Mouse (Mus musculus) cerebellum, adult 9-11 months (tissue): ENCODE measurements around the gene Olfr275.
A peak's percentile ranks its signal among the peaks of the same experiment; 100 is the strongest.
"Not testable (repeated sequence)": the region's sequence is repeated elsewhere in the genome, so short reads cannot be mapped to it uniquely, and the experiment has no call there.

Source experiments
- DNase-seq: peaks from one replicate; pipeline ENCODE4 v3.0.0; 2022

The Olfr275 gene

DNA sequence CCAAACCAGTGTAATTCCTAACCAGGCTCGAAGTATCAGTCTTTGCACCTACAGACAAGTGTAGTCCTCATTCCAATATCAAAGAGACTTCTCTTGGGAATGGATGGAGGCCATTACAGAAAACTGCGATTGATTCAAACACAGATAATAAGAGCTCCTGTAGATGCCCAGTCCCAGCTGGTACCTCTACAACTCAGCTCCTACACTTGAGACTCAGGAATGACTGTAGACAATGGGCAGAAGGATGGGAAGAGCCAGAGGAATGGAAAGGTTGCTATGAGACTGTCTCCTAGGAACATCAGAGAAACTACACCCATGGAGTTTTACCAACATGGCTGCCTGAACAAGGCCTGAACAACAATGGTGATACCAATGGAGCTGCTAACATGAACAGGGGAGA lies at the start of gene Olfr275:
TSS of gene Olfr275 (plus strand) at position 301 of the 400 bp plus-strand sequence.
- DNase-seq, result no peak

DNA sequence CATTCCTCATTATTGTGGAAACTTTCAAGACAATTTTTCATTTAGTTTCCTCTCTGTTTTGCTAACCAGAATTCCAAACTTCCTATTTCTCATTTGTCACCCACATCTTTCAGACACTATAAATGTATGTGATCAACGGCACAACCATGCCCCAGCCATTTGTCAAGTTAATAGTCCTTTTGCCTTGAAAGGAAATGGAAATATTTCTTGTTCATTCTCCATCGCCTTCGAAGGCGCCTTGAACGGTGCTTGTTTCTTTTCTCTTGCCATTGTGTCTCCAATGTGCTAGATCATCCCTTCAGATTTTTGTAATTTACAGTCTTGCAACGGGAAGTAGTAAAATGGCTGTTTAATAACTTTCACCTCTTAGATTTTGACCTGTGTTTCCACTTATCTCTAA lies 48.8 kb upstream of the Olfr275 start:
- DNase-seq, result no peak

DNA sequence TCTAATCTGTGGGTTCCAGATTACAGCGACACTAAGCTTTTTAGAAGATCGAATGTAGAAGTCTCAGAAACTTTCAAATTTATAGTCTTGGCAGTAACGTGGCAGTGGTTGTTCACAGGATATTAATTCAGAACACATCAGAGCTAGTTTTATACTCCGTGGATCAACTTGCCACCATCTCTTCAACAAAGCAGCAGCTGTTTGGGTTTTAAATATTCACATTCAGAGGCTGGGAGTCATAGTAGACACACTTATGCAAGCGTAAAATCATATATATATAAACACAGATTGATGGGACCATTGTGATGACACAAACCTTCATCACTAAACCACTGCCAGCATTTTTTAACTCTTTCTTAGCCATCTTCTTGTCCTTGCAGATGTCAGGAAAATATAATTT lies 42.2 kb upstream of the Olfr275 start:
- no peak for DNase-seq

DNA sequence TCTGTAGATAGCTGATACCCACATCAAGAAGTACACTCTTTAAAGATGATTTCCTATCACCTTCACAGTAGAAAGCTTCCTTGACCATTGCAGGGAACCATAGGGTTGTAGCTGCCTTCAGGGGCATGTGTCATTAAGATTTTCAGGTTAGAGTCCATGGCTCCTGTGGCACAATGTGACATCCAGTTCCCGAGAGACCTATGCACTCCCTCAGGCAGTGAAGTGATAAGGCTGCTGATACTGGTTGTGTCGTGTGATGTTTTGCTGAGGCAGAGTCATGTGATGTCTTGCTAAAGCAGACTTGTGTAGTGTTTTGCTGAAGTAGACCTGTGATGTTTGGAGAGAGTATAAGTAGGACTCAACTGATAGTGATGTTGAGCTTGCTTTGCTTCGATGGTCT lies 14.4 kb upstream of the Olfr275 start:
- no peak for DNase-seq

DNA sequence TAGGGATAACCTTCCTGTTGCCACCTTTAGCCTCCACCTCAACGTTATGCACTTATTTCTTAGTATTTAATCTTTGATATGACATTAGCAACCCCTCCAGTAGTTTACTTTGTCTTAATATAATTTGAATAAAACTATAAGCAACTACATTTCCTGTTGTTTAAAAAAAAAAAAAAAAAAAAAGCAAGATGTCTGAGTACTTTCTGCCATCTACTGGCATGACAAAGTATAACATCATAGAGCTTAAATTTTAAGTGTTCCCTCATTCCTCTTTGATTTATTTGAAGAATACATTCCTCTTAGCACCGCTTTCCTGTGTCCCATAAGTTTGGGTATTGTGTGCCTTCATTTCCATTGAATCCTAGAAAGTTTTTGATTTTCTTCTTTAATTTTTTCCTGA lies 2.5 kb upstream of the Olfr275 start:
- no peak for DNase-seq

DNA sequence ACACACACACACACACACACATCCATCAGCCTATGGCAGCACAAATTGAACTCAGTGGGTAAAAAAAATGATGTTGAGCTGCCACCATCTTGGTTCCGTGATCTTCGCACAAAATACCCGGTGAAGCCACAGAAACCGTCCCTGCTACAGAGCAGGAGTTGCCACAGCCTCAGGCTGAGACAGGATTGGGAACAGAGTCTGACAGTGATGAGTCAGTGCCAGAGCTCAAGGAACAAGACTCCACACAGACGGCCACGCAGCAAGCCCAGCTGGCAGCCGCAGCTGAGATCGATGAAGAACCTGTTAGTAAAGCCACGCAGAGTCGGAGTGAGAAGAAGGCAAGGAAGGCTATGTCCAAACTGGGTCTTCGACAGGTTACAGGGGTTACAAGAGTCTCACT lies 7.0 kb downstream of the Olfr275 start:
- DNase-seq, result no peak

DNA sequence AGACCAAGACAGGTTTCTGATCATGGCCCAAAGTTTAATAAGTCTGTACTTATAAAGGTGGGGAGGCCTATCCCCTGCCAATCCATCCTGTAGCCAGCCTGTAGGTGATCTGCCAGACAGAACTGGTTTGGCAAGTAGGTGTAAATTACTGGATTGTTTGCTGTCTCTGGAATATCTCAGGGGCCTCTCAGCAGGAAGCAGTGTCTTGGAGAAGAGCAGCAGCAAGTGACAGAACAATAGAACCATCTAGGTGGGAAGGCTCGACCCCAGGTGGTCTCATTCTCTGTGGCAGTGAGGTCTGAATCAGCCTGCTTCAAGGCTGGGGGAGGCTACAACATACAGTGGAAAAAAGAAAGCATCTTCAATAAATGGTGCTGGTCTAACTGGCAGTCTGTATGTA lies 31.0 kb downstream of the Olfr275 start:
- not testable (repeated sequence) for DNase-seq

DNA sequence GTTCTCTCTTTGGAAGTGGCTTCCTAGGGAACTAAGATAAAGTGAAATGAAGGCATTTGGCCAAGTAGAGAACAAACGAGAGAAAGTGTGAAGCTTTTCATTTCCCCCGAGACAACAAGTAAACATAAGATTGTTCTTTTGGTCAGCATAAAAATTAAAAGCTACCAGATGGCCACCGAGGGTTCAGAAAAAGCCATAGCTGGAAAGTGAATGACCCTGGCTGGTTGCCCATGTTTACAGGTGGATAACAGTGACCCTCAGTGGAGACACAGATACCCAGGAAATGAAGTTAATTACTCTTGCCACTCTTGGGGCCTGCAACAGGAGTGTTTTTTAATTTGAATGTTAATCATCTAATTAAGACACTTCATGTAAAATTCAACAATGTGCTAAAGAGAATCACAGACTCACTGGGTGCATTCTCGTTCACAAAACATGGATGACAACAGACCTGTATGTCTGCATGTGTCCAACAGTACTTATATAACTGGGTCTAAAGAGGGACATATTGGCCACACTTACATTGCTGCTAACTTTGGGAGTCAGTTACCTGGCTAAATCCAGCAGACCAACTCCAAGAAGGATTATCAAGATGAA lies 34.7 kb downstream of the Olfr275 start:
- peak; percentile 7 for DNase-seq

DNA sequence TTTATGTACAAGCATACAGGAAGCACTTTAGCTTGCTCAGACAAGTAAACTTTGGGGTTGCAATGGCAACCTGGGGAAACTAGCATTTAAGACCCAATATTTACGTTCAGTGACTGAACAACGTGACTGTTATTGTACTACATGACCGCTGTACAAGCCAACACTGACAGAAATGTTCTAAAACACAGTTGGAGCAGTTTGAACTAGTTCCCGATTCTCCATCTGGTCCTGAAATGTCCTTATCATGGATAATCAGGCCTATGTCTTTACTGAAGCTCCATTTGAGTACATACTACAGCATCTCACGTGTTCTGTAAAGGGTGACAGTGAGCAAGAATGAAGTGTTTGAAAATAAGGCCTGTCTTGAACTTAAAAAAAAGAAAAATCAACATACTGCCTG lies 35.3 kb downstream of the Olfr275 start:
- DNase-seq, result no peak

DNA sequence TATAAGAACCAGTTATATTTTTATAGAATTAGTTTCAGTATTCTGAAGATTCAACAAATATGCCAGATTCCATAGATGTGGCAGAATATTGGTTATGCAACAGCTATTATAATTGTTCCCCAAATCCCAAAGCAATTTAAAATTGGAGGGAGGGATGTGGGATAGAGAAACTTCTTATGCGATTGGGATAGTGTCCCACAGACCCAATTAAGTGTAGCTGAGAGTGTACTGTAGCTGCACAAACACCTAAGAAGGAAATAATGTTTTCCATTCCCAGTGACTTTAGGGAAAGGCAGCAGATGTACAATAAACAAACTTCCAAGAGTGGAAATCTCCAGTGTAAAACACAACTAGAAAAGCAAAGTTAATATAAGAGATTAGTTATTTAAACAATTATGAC lies 44.7 kb downstream of the Olfr275 start, which contains the start of gene Olfr273:
TSS of gene Olfr273 (minus strand) at position 101 of the 400 bp plus-strand sequence.
- no peak for DNase-seq

DNA sequence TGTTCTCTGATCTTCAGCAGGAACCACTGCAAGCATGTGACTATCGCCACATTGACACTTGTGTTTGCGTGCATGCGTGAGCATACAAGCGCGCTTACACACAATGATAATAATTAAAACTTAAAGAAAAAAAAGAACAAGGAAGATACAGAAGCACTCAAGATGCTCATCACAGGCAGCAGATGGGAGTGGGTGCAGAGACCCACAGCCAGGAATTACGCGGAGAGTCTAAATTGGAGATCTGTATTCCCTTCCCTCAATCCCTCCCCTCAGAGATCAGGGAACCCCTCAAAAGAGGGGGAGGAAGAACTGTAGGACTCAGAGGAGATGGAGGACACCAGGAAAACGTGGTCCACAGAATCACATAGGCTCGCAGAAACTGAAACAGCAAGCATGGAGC lies 49.8 kb downstream of the Olfr275 start:
- no peak for DNase-seq
